Mouse (Mus musculus) hindbrain, embryonic 11.5 days (tissue): ENCODE data around the gene Kit. TPM values are rescaled to one million over a fixed set of nuclear protein-coding genes. Genes with fewer than 3 reads are reported as not detected.

Experiments
- ATAC-seq: fragments of 200-750 bp; cut with Nextera tagmentation; 2 replicates; pipeline ENCODE4 v1.8.0; 2017; ENCODE audit warnings: mild to moderate bottlenecking, moderate TSS enrichment, moderate library complexity; ENCODE audit not compliant: low FRiP score
- DNase-seq: peaks from one replicate; pipeline ENCODE4 v3.0.0-alpha.2; 2015; ENCODE audit warnings: low spot score
- H3K27ac ChIP-seq: fragments of 300-500 bp; sonication (generic); 2 replicates; pipeline ENCODE4 v1.5.1; 2014; ENCODE audit warnings: mild to moderate bottlenecking, low read depth, low read length
- H3K27me3 ChIP-seq: fragments of 300-500 bp; sonication (generic); 2 replicates; pipeline ENCODE4 v1.6.1; 2014; ENCODE audit warnings: mild to moderate bottlenecking, low read length, moderate library complexity, mixed read lengths; ENCODE audit not compliant: control insufficient read depth, insufficient read depth
- H3K36me3 ChIP-seq: fragments of 300-500 bp; sonication (generic); 2 replicates; pipeline ENCODE4 v1.6.1; 2014; ENCODE audit warnings: mild to moderate bottlenecking, low read length, moderate library complexity, mixed read lengths; ENCODE audit not compliant: control insufficient read depth, insufficient read depth
- H3K4me1 ChIP-seq: fragments of 300-500 bp; sonication (generic); replicated peaks from 2 replicates; pipeline ENCODE4 v1.6.1; 2014; ENCODE audit warnings: low read length, mixed read lengths; ENCODE audit not compliant: control insufficient read depth, insufficient read depth
- H3K4me2 ChIP-seq: fragments of 300-500 bp; sonication (generic); replicated peaks from 2 replicates; pipeline ENCODE4 v1.6.1; 2014; ENCODE audit warnings: mild to moderate bottlenecking, low read depth, low read length
- H3K4me3 ChIP-seq: fragments of 300-500 bp; sonication (generic); 2 replicates; pipeline ENCODE4 v1.5.1; 2014; ENCODE audit warnings: low read depth, low read length
- H3K9ac ChIP-seq: fragments of 300-500 bp; sonication (generic); 2 replicates; pipeline ENCODE4 v1.6.1; 2014; ENCODE audit warnings: low read depth, low read length
- H3K9me3 ChIP-seq: fragments of 300-500 bp; sonication (generic); 2 replicates; pipeline ENCODE4 v1.6.1; 2016; ENCODE audit warnings: low read length; ENCODE audit not compliant: control insufficient read depth
- WGBS: fragments of 180-500 bp; shearing (Covaris S2); extraction: QIAGEN DNeasy Blood & Tissue Kit; methylation state at CpG from one replicate; pipeline ENCODE4 v1.1.7; 2014; 5-methylcytosine and 5-hydroxymethylcytosine counted together
- polyA plus RNA-seq: library from polyadenylated mRNA; unstranded; fragments of >200 nt; fragmentation: Nextera tagmentation; extraction: Ambion mirVana; gene quantifications from 2 replicates; pipeline ENCODE4 v1.2.1, GENCODE M21; 2014

The Kit gene
- polyA plus RNA-seq, 1 experiment from 2014 or later: 34.8 TPM

DNA sequence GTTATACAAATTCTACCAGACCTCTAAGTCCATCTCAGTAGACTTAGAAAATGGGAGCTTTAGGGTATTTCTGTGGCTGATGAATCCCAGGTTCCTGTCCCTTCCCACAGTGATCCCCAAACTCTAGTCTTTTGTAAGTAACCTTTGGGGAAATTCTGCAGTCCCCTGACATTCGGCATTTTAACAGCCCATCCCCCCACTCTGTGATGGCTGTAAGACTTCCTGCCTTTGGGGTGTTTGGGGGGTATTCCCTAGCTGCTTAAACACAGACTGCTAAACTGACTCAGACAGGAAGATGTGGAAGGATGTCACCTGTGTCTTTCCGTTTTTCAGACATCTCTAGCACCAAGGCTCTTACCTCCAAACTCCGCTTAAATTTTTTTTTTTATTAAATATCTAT, 92.4 kb downstream of the Kit start:
- no peak overlapping the region for H3K27ac ChIP-seq
- no peaks in the 10 kb centered on the region for H3K4me1 ChIP-seq
- WGBS: 64% methylated on average over 3 of the region's 3 CpGs
- no peaks in the 10 kb centered on the region for H3K27me3 ChIP-seq
- no peak overlapping the region for H3K4me3 ChIP-seq
- no peaks in the 10 kb centered on the region for H3K9me3 ChIP-seq
- no peak for DNase-seq
- no peak for ATAC-seq
- no peak overlapping the region for H3K4me2 ChIP-seq
- no peak overlapping the region for H3K9ac ChIP-seq
- no peaks in the 10 kb centered on the region for H3K36me3 ChIP-seq

DNA sequence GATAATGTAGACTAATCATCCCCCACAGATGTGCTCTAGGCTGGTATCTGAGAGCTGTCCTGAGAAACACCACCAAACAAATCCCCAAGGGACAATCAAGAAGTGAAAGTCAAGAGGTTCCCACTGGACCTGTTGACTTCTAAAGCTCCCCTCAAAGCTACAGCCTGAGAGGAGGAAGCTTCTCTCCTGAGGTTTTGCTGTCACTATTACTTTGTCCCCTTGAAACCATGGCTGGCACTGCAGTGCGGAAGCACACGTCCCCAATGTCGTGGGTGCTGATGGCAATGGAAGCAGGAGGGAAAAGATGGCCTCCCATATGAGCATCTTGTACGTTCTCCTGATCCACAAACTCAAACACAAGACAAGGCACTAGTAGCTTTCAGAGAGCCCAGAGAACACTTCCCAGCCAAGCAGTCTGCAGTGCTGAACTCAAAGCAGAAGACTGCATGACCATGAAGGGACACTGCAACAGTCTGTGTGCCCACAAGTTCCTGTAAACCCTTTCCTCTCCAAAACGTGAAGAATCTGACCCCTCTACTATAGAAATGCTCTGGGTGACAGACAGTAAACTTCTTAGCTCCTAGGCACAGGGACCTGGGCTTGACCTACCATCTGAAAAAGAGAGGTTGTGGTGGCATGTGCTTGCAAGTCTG, 96.5 kb downstream of the Kit start:
- Histone ChIP-seq H3K4me3 (no peak overlapping the region), H3K4me2 (no peak overlapping the region), H3K36me3 (no peaks in the 10 kb centered on the region), H3K9ac (no peak overlapping the region), H3K27ac (no peak overlapping the region), H3K27me3 (no peaks in the 10 kb centered on the region), H3K4me1 (no peaks in the 10 kb centered on the region), H3K9me3 (no peaks in the 10 kb centered on the region)
- 94% methylated on average over 5 of the region's 5 CpGs for WGBS
- ATAC-seq (no peak), DNase-seq (no peak)

DNA sequence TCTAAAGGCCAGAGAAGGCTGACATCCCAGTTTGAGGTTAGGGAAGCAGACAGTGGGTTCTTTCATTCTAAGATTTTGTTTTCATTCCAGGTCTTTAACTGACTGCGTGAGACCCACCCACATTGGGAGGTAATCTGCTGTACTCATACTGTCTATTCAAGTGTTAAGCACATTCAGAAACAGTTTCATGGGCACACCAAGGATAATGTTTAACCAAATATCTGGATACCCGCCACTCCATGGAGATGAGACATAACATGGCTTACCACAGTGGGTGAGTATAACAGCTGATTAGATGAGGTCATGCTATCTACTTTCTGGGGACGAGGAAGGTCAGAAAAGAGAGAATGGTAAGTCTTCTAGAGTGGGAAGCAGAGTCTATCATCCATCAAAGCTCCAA, 101.3 kb downstream of the Kit start:
- Histone ChIP-seq H3K27me3 (no peaks in the 10 kb centered on the region), H3K36me3 (no peaks in the 10 kb centered on the region), H3K9ac (no peak overlapping the region), H3K4me2 (no peak overlapping the region), H3K4me3 (no peak overlapping the region), H3K27ac (no peak overlapping the region), H3K4me1 (no peaks in the 10 kb centered on the region), H3K9me3 (no peaks in the 10 kb centered on the region)
- no peak for DNase-seq
- 83% methylated on average over 3 of the region's 3 CpGs for WGBS
- ATAC-seq: no peak

DNA sequence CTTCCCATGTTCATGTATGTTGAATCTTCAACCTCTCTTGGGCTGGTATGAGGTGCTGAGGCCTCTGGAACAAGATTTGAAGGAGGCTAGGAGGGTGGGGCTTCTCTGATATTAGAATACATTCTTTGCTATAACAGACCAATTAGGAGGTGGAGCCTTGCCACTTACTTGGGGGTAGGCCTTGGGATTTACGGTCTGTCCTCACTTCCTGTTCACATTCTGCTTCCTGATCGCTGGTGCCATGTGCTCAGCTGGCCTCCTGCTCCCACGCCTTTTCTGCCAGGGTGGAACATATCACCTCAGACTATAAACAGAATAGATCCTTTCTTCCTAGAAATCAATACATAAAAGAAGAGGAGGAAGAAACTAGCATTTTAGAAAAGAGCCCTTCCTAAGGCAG, 105.2 kb downstream of the Kit start:
- no peak for DNase-seq

DNA sequence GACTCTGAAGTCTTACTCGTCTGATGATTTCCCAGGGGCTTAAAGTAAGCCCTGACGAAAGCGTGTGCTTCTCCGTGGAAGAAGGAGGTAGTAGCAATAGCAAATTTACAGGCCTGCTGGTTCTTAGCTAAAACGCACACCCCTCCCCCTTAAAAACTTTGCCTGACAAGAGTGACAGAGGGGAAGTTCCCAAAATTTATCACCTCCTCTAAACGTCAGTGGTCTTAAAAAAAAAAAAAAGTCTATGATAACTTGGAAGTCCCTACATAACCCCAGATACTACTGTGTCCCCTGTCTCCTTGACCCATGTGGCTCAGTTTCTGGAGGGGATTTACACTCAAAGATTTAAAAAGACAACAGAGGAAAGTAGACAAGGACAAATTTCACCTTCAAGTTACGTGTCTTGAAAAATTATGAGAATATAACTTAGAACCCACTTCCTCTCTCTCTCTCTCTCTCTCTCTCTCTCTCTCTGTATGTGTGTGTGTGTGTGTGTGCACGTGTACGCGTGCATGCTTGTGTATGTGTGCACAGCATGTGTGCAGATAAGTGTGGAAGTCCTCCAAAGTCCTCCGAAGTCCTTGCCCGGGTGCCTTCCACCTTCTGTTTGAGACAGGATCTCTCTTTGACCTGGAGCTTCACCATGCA, 120.6 kb downstream of the Kit start:
- Histone ChIP-seq H3K27me3 (no peaks in the 10 kb centered on the region), H3K4me3 (no peak overlapping the region), H3K9ac (no peak overlapping the region), H3K36me3 (no peaks in the 10 kb centered on the region), H3K4me1 (no peaks in the 10 kb centered on the region), H3K4me2 (no peak overlapping the region), H3K9me3 (no peaks in the 10 kb centered on the region), H3K27ac (no peak overlapping the region)
- ATAC-seq (no peak), DNase-seq (no peak)
- 84% methylated on average over 12 of the region's 12 CpGs for WGBS

More for the DNA sequence above, 105.2 kb downstream of the Kit start:
- ATAC-seq: no peak
- Histone ChIP-seq H3K27ac (no peak overlapping the region), H3K9ac (no peak overlapping the region), H3K4me3 (no peak overlapping the region), H3K36me3 (no peaks in the 10 kb centered on the region), H3K4me1 (no peaks in the 10 kb centered on the region), H3K9me3 (no peaks in the 10 kb centered on the region), H3K4me2 (no peak overlapping the region), H3K27me3 (no peaks in the 10 kb centered on the region)
- WGBS: 85% methylated on average over 3 of the region's 3 CpGs

DNA sequence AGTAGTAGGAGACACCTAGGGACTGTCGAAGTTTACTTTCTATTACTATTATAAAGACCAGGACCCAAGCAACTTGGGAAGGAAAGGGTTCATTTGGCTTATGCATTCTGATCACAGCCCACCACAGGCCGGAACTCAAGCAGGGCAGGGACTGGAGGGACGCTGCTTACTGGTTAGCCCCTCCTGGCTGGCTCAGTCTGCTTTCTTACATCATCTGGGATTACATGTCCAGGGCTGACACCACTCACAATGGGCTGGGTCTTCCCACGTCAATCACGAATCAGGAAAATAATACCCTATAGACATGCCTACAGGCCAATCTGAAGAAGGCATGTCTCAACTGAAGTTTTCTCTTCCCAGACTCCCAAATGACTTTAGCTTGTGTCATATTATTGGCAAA, 122.2 kb downstream of the Kit start:
- Histone ChIP-seq H3K4me3 (no peak overlapping the region), H3K27me3 (no peaks in the 10 kb centered on the region), H3K4me1 (no peaks in the 10 kb centered on the region), H3K36me3 (no peaks in the 10 kb centered on the region), H3K9ac (no peak overlapping the region), H3K9me3 (no peaks in the 10 kb centered on the region), H3K4me2 (no peak overlapping the region), H3K27ac (no peak overlapping the region)
- ATAC-seq: peak; percentile 43
- 51% methylated on average over 5 of the region's 5 CpGs for whole genome bisulfite sequencing
- DNase-seq: peak; percentile 20

DNA sequence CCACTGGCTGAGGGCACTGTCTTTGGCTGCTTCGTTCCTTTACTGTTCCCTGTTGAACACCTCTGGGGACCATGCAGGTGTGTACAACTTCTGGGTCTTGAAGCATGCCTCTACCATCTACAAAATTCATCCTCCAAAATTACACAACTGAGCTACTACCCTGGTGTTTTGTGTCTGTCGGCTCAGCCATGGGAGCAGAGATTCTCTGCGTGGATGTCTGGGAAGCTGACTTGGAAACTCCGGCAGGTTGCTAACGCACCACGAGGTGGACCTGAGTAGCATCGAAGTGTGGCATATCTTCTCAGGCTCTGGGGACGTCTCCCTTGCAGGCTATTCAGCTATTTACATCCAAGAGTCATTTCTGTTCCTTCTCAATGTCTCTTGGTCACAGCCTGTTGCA, 123.8 kb downstream of the Kit start:
- Histone ChIP-seq H3K36me3 (no peaks in the 10 kb centered on the region), H3K9me3 (no peaks in the 10 kb centered on the region), H3K4me3 (no peak overlapping the region), H3K9ac (no peak overlapping the region), H3K4me1 (no peaks in the 10 kb centered on the region), H3K27me3 (no peaks in the 10 kb centered on the region), H3K4me2 (no peak overlapping the region), H3K27ac (no peak overlapping the region)
- WGBS: 90% methylated on average over 8 of the region's 8 CpGs
- ATAC-seq: no peak
- no peak for DNase-seq

DNA sequence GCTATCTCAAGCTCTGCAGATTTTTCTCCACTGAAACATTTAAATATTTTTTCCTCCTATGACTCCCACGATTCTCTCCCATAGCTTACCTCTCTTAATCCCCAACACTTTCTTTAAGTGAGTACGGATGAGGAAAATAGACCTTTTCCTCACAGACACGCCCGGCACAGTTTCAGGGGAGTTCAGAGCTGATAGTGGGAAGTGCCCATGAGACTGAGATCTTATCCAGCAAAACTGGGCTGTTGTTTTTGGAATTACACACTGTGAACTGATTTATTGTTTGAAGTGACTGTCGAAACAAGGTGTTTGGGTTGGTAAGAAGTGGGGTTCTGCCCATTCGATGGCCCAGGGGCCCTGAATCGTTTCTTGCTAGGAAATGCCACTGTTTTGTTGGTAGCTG, 124.4 kb downstream of the Kit start:
- DNase-seq (no peak), ATAC-seq (no peak)
- 89% methylated on average over 7 of the region's 7 CpGs for WGBS
- no peak overlapping the region for H3K27ac ChIP-seq
- H3K36me3 ChIP-seq: no peaks in the 10 kb centered on the region
- H3K9me3 ChIP-seq: no peaks in the 10 kb centered on the region
- H3K4me3 ChIP-seq: no peak overlapping the region
- no peaks in the 10 kb centered on the region for H3K27me3 ChIP-seq
- H3K4me1 ChIP-seq: no peaks in the 10 kb centered on the region
- H3K9ac ChIP-seq: no peak overlapping the region
- H3K4me2 ChIP-seq: no peak overlapping the region

DNA sequence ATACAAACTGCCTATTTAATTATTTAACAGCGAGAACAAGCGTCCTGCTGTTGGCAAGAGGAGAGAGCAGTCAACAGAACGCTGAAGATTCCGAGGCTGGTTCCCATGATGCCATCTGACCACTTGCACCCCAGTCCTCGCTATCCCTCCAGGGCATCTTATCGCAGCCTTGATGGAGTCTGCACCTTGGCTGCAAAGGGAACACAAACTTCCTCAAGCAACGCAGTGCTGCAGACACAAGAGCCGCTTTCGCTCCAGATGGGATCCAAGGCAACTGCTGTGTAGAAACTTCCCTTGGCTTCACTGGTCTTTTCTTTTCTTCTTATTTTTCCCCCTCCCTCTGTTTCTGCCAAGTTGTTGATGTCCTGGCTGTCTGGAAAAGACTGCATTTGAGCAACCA, 124.8 kb downstream of the Kit start:
- no peak for DNase-seq
- 83% methylated on average over 9 of the region's 9 CpGs for WGBS

More for the DNA sequence above, 124.8 kb downstream of the Kit start:
- no peak overlapping the region for H3K9ac ChIP-seq
- H3K9me3 ChIP-seq: no peaks in the 10 kb centered on the region
- no peaks in the 10 kb centered on the region for H3K27me3 ChIP-seq
- H3K4me2 ChIP-seq: no peak overlapping the region
- no peaks in the 10 kb centered on the region for H3K36me3 ChIP-seq
- no peak overlapping the region for H3K27ac ChIP-seq
- H3K4me3 ChIP-seq: no peak overlapping the region
- no peaks in the 10 kb centered on the region for H3K4me1 ChIP-seq
- ATAC-seq: no peak
